Mouse (Mus musculus) hematopoietic stem cell, adult 5-6 weeks (primary cell): ENCODE measurements at regions not wholly inside any gene's neighbourhood (a gene's known extent, or its start where the extent isn't known, plus 50 kb on each side); places are given as distances from the start of the nearest gene placed in this dataset.

Experiments
- ATAC-seq, 2 experiments: fragments of 125-278 bp in 1 of 2; replicated peaks in 1 of 2; 2 replicates each; pipeline ENCODE4 v1.8.0; 2016 to 2017; ENCODE audit warnings: inconsistent platforms in 2 of 2, mild to moderate bottlenecking in 2 of 2, moderate number of reproducible peaks in 2 of 2, low read depth in 1 of 2, moderate TSS enrichment in 1 of 2; ENCODE audit not compliant: low FRiP score in 2 of 2, poor library complexity in 2 of 2, severe bottlenecking in 2 of 2, insufficient read depth in 1 of 2, low TSS enrichment in 1 of 2

DNA sequence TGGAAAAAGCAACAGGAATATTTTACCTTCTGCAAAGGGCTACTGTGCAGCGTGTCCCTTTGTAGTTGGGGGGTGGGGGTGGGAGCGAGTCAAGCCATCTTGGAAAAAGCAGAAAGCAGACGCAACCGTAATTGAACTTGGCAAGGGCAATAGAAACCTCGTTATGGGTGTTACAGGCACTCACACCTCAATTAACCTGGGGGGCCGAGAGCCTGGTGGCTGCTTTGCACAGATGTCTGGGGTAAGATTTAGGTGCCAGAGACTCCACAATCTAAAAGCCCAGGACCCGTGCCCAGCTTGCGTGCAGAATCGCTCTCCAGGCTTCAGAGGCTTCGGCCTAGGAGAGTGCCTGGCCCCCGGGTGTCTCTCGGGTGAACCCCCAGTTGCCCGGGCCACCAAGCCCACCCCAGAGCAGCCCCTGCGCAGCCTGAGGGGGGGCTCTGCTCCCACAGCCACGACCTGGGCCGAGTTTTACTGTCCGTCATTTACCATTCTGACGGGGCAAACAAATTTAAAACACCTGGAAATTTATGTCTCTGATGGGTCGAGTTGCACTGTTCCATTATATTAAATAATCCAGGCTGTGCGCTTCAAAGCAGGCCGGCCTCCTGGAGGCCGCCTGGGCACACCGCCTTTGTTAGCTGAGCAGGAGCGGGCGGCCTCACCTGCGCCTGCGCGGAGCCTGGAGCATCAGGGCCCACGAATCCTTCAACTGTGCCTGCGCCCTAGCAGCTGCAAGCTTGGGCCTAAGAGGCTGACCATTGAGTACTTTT, 212.4 kb downstream of the Srbd1 start:
- ATAC-seq: no peak

GRCm38 (mm10) chr17:85931955-85932354, 213.0 kb downstream of the Srbd1 start:
- no peak for ATAC-seq

GRCm38 (mm10) chr17:85930789-85931188, 214.2 kb downstream of the Srbd1 start:
- no peak for ATAC-seq

- no peak for ATAC-seq
Observed at GRCm38 (mm10) chr17:85930331-85930730, 214.6 kb downstream of the Srbd1 start.

GRCm38 (mm10) chr17:85929699-85930286, 215.2 kb downstream of the Srbd1 start:
- ATAC-seq: no peak

DNA sequence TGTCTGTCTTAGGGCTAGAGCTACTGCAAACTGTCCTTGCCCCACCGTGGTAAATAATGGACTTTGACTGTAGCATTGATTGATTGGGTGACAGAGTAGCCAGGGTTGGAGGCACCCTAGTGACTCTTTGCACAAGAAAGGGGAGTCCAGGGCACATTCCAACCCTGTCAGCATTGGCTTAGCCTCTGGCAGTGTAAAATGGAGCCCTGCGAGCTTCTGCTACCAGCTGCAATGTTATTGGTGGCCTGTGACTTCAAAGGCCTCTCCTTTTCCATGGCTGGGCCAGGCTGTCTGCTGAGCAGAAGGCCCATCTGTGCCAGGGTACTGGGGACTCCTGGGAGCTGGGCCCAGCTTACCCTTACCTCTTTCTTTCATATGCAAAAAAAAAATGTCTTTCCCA, 216.4 kb downstream of the Srbd1 start:
- ATAC-seq: no peak

DNA sequence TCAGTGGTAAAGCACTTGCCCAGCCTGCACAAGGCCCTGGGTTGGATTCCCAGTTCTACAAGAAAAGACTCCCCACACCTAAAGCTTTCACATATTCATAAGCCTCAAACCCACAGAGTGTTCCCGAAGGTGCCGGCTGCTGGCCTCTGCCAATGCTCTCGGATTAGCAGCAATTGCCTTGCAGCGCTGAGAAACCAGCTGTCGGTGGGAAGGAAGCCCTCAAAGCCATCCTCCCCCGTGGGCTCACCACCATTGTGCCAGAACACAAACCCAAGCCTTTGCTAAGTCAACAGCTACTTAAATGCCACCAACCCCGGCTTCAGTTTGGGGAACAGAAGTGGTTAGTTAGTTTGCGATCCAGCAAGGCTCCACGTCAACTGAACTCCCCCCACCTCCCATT, 217.7 kb downstream of the Srbd1 start:
- ATAC-seq: no peak

- no peak for ATAC-seq
Observed at GRCm38 (mm10) chr17:85926044-85926443, 218.9 kb downstream of the Srbd1 start.

- no peak for ATAC-seq
Observed at GRCm38 (mm10) chr17:85921219-85921673, 223.7 kb downstream of the Srbd1 start.

DNA sequence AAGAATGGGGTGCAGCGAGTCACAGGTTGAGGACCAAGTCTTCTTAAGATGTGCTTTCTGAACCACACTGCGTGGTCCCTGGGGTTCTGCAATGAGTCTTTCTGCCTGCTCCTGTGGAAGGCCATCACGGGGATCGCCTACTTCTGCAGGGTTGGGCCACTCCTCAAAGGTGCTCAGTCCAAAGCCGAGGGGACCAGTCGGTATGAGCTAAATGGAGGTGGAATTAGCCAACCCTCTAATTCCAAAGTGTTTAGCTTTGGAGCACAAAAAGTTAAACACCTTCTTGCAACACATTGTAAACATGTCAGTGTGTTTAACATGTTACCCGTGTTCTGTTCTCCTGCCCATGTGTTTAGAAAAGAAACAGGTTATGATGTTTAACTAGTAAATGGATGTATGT, 225.1 kb downstream of the Srbd1 start:
- ATAC-seq: no peak

DNA sequence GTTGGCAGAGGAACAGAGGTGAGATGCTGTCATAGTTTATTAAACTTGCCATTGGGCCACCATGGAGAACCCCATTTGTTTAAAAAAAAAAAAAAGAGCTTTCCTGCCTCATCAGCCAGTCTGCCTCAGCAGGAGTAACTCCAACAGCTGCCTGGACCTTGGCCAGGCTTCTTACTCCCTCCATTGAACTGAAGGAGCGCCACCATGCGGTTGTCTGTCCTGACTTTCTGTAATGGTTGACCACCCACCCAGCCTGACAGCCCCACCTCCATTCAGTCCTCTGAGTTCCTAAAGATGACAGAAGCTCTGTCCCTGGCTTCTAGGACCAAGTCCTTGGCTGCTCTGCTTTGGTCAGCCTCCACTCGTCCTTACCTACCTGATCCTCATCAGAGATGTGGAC, 227.8 kb upstream of the Six2 start:
- ATAC-seq: no peak

DNA sequence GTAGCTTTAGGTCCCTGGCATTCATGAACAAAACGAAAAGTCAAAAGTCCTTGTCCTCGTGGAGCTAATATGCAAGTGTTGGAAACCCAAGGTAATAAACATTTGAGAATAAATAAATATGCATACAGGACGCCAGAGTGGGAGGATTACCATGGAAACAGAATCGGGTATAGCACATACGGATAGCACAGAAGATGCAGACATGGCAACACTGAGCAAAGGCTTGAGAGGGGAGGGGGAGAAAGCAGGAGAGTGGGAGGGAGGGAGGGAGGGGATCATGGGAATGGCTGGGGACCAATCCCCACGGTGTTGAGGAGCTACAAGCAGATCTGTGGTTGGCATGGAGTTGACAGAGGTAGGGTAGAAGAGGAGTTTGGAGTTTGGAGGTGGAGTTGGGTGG, 226.0 kb upstream of the Six2 start:
- no peak for ATAC-seq

GRCm38 (mm10) chr17:85908709-85909108, 220.6 kb upstream of the Six2 start:
- ATAC-seq: no peak

DNA sequence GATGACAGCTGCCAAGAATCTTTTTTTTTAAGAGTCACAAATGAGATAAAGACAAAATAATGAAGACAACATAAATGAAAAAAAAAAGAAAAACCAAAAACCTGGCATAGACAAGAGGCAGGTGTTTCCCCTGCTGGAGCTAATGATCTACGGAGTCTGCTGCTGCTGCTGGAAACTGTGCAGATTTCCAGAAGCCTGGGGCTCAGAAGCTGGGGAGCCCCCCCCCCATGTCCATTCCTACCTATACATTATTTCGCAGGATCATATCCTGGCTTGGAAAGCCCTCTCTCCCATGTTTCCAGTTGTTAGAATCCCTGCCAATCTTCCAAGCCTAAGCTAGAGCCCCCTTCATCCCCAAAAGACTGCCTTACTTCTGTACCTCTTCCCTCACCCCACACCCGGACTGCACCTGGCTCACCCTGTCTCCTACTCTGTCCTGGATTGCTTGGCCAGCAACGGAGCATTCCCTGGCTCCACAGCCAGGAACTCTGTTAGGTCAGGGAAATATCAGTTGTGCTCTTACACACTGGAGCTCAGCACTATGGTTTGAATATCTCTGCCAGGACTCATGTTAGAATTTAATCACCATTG, 218.6 kb upstream of the Six2 start:
- ATAC-seq: no peak

GRCm38 (mm10) chr17:85902575-85902974, 214.5 kb upstream of the Six2 start:
- ATAC-seq: no peak

DNA sequence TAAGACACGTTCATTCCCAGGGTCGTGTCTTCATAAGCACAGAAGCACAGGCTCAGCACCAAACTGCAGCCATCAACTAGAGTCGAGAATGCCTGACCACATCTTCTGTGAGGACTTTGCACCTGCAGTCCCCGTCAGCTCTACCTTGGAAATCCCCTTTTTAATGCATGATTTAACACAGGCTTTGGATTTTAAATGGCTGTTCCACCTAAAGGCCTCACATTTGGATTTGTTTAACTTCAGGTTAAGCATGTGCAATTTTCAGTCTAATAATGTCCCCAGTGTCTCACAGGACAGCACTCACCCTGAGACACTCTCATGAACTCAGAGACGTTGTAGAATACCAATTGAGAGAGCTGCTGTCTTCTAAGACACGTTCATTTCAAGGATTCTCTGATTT, 211.0 kb upstream of the Six2 start:
- no peak for ATAC-seq

- ATAC-seq: no peak
Observed at GRCm38 (mm10) chr17:85895978-85896377, 207.9 kb upstream of the Six2 start.

DNA sequence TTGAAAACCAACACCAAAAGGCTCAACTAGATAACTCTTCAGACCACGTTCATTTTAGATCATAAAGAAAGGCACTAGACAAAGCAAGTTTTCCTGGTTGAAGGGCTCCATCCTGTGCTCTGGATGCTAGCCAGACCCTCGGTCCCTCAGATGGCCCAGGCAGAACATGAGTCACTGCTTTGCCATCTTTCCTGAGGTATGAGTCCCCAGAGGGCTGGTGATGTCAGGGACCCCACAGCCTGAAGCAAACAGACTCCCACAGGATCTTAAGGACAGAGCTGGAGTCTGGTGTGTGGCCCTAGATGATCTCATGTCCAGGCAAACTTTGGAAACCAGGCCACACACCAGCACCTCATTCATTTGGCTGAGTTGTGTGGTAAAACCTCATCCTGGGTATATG, 203.2 kb upstream of the Six2 start:
- ATAC-seq: no peak
